Mouse (Mus musculus) cerebellum, postnatal 25 days (tissue): ENCODE measurements at regions not wholly inside any gene's neighbourhood (a gene's known extent, or its start where the extent isn't known, plus 50 kb on each side); places are given as distances from the start of the nearest gene placed in this dataset.
"Not testable (repeated sequence)": the region's sequence is repeated elsewhere in the genome, so short reads cannot be mapped to it uniquely, and the experiment has no call there.

Experiments
- DNase-seq, 2 experiments: peaks; one replicate each; pipeline ENCODE4 v3.0.0; 2021; ENCODE audit warnings: mixed read lengths in 2 of 2

DNA sequence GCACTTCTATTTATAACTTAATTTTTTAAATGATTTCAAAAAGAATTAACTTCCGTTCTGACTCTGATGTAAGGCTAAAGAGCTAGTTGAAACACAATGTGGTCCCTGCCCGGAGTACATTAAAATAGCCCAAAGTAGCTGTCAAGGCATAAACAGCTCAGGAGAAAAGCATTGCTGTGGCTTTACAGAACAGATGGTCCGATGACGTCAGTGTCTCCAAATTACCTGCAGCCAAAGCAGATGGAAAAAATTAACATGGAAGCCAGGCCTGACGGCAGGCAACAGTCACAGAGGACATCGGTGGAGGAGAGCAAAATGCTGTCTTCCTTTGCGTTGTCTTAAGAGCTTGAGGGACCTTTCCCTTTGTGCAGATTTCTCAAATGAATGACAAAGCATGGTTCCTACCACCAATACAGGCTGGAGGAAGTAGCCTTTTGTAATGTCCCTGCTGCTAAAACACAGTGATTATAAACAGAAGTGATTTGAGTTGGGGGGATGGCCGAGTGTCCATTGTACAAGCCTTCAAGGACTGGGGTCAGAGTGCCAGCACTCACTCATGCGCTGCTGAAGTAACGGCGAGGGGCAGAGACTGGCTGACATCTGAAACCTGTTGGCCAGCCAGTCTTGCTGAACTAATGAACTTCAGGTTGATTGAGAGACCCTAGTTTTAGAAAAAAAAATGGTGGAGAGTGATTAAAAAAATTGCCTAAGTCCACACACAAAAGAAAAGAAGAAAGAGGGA lies 101.8 kb upstream of the Plcl2 start:
- peak; percentile 85 to 89 for DNase-seq

DNA sequence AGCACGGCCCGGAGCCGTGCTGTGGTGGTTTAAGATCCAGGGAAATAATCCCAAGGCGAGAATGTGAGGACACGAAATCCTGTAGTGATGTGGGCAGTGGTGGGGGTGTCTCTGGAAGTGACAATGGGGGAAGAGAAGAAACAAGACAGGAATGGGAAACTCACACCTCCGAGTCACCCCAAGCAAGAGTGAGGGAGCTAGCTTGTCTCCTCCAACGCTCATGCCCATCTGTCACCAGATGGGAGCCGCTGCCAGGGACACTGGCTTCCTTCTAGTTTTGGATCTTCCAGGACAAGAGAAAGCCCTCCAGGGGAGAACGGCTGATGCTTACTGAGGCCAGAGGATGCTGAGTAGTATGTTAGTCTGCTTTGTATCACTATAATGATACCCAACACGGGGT lies 100.6 kb upstream of the Plcl2 start:
- DNase-seq: peak; percentile 55 to 56

GRCm38 (mm10) chr17:50409271-50409670 lies 99.9 kb upstream of the Plcl2 start:
- no peak for DNase-seq

- DNase-seq: no peak
Observed at GRCm38 (mm10) chr17:50409895-50410294, 99.3 kb upstream of the Plcl2 start.

DNA sequence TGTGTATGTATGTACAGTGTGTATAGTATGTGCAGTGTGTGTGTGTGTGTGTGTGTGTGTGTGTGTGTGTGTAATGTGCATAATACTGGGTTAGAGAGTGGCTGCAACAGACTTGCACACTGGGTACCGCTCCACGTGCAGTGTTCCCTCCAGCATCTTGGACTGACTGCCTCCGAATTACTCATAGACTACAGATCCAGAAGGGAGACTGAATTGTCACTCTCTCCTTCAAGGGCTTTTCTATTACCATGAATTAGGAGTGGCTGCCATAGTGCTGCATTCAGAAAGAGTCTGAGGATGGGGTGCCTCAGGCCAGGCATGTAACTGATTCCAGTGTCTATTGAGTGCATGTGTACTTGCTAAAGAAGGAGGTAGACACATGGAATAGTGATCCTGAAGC lies 98.9 kb upstream of the Plcl2 start:
- no peak for DNase-seq

GRCm38 (mm10) chr17:50412446-50412845 lies 96.8 kb upstream of the Plcl2 start:
- no peak for DNase-seq

GRCm38 (mm10) chr17:50413916-50414315 lies 95.3 kb upstream of the Plcl2 start:
- DNase-seq: no peak

DNA sequence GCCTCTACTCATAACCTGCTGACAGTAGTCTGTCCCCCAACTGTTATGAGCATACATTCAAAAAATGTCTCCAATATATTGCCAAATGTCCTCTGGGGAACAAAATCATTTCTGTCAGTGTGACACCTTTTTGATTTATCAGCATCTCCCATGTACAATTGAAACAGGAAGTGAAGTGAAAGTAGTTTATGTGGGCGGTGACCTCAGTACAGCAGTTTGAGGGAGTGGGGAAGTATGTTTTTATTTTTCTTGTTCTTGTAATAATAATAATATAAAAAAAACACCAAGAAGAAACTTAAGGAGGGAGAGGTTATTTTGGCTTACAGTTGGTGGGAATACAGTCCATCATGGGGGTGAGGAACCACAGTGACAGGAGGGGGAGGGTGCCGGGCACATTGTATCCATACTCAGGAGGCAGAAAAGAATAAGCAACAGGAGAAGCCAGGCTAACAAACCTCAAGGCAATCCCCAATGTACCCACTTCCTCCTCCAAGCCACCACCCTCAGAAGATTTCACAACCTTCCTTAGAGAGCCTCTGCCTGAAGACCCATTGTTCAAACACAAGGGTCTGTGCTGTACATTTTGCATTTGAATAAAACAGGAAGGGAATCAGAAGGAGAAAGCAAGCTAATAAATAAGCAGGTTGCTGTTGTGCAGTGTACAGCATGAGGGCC lies 93.7 kb upstream of the Plcl2 start:
- no peak for DNase-seq

DNA sequence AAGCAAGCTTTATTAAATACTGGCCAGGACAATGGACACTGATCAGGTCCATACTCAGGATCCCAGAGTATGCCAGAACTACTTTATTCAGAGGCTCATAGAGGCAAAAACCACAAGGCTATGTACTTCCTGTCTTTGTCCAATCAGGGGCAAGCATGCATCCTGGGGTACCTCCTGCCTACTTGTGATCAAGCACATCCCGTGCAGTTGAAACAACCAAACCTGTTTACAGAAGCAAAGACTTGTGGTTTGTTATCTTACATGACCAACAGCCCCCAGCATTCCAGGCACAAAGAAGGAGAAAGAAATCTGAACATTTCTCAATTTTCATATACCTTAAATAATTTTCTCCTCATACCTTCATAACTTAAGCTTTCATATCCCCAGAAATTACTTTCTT lies 93.1 kb upstream of the Plcl2 start:
- no peak for DNase-seq

DNA sequence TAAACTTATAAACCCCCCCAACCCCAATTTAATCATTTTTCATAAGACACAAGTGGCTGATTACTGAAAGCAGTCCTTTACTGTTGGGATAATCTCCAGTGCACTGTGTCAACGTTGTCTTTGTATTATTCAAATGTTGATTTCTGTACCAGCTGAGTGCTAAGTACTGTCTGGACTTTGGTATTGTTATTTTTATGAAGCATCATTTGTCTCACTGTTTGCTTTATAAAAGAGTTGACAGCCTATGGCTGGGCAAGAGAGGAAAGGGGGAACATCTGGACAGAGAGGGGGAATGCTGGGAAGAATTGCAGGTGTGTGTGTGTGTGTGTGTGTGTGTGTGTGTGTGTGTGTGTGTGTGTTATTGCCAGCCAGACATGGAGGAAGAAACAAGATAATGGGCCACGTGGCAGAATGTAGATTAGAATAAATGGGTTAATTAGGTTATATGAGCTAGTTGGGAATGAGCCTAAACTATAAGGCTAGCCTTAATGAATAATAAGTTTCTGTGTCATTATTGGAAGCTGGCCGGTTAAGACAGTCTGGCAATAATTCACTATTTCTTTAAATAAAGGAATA lies 92.6 kb upstream of the Plcl2 start:
- DNase-seq: no peak

- DNase-seq: peak in 1 of 2 experiments; percentile 36
Observed at GRCm38 (mm10) chr17:50418863-50419383, 90.3 kb upstream of the Plcl2 start.

DNA sequence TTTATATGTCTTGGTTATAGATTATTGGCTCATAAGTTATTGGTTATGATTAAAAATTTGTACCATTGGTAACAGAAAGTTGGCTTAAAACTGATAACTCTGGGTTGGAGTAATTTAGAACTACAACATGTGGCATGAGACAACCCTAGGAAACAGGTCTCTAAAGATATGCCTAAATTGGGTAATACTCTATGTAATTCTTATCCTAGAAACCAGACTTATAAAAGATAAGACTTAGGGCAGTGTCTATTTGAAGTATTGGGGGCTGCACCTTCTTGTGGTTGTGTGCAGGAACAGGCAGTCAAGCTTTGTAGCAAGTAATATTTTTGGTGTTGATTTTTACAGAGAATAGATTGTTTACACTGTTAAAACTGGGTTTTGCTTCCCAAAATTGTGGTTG lies 89.7 kb upstream of the Plcl2 start:
- not testable (repeated sequence) for DNase-seq

- peak in 1 of 2 experiments; percentile 38 for DNase-seq
Observed at GRCm38 (mm10) chr17:50419966-50420365, 89.2 kb upstream of the Plcl2 start.

- no peak for DNase-seq
Observed at GRCm38 (mm10) chr17:50420690-50421089, 88.5 kb upstream of the Plcl2 start.

DNA sequence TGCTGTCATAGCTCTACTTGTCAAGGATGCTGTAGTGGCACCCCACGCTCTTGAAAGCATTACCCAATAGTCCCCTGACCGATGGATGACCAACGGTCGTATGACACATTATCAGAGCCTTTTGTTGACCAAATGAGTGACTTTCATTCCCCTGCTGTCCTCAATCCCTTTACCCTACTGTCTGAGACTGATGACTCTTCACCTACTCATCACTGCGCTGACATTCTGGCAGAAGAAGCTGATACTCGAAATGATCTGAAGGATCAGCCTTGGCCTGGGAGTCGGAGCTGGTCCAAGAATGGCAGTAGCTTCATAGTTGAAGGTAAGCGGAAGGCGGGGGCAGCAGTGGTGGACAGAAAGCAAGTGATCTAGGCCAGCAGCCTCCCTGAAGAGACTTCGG lies 87.7 kb upstream of the Plcl2 start:
- no peak for DNase-seq

DNA sequence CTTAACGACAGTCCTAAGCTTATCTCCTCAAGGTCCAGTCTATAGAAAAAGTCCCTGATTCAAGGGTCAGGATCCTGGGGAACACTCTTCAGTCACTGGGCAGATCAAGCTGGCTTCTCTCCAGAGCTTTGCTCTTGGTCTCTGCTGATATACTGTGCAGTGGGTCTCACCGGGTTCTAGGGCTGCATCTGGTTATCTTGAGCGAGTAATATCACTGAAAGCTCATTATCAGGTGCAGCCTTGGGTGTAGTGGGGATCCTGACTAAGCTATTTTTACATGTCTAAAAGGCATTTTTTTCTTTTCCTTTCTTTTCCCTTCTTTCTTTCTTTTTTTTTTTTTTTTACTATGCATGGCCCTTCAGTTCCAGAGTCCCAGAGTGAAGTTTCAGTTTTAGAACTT lies 84.1 kb upstream of the Plcl2 start:
- no peak for DNase-seq

DNA sequence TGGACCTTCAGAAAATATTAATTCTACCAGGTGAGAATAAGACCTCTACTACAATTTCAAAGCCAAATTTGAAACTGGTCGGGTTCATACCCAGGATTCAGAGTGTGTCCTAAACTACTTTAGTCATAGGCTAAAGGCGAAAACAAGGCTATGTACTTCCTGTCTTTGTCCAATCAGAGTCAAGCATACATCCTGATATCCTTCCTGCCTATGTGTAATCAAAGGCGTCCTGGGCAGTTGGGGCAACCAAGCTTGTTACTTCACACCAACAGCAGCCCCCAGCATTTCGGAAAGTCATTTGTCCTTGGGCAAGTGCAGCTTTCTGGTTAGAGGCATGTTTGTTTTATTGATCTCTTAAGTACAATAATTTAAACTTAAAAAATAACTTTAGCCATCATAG lies 83.7 kb upstream of the Plcl2 start:
- DNase-seq: no peak

- no peak for DNase-seq
Observed at GRCm38 (mm10) chr17:50426146-50426545, 83.1 kb upstream of the Plcl2 start.

DNA sequence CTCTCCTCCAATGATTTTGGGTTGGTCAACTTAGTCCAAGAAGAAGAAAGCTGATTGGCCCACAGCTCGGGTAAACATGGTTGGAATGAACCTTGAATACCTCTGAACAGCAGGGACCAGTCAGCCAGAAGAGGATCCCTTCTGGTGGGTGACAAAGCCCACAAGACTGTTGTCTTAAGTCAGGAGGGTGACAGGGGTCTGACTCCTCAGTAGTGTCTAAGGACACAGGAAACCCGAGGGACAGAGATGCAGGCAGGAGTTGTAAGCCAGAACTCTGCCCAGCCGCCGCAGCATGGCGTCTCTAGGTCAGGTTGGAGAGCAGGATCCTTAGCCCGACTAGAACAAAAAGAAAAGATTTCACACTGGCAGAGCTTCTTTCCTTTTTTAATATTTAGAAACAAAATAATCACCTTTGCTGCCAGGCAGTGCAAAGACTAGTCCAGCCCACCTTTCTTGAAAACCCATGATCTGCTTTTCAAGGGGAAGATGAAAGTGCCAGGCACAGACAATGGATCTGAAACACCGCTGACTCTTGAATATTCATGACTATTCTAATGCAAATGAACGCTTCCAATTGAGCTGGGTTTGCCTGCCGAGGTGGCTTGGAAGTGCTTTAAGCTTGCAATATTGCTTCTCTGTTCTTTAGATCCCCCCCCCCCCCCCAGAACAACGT lies 81.7 kb upstream of the Plcl2 start:
- DNase-seq: no peak

GRCm38 (mm10) chr17:50428004-50428560 lies 81.1 kb upstream of the Plcl2 start:
- DNase-seq: no peak

DNA sequence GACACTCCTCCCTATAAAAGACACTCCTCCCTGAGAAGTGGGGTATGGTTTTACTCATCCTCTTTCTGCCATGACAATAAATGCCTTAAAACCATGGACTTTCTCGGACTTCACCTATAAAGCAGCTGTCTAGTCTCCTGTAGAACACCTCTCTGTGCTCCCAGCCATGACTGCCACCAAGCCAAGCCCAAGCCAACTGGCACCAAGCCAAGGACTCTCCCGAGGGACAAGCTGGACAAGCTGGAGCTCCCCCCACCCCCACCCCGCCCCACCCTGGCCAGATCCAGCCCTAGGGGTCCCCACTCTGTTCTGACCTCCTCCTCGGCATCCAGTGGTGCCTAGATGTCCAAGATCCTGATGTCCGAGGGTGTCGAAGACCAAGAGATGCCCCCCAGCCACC lies 76.6 kb upstream of the Plcl2 start:
- DNase-seq: peak in 1 of 2 experiments; percentile 32

GRCm38 (mm10) chr17:50438960-50439359 lies 70.2 kb upstream of the Plcl2 start:
- DNase-seq: no peak

DNA sequence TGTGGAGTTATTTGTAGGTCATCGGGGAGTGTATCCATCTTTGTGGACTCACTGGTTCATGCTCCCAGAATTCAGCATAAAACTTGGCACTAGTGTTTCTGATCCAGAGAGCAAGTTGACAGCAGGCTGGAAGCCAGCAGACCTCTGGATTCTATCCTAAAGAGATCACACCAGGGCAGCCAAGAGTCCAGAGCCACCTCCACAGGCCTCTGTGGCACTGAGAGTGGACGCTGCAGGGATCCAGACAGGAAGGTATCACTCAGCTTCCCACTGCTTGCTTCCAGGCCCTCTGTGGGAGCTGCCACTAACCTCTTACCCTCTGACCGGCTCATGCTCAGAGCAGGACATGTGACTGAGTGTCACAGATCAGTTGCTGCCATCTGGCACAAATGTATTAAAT lies 69.8 kb upstream of the Plcl2 start:
- DNase-seq: peak; percentile 48 to 57
